Mouse (Mus musculus): ENCODE results near the gene Klf16. TPM values are rescaled to one million over a fixed set of nuclear protein-coding genes. Genes with fewer than 3 reads are reported as not detected.

The Klf16 gene
- total RNA-seq, 2 experiments from 2014 or later = 40.1 to 44.3 TPM

GRCm38 (mm10) chr10:80546945-80547344, 30.2 kb downstream of the Klf16 start:
- DNase-seq (ENCODE audit: low spot score in 2 of 2) = no peak

DNA sequence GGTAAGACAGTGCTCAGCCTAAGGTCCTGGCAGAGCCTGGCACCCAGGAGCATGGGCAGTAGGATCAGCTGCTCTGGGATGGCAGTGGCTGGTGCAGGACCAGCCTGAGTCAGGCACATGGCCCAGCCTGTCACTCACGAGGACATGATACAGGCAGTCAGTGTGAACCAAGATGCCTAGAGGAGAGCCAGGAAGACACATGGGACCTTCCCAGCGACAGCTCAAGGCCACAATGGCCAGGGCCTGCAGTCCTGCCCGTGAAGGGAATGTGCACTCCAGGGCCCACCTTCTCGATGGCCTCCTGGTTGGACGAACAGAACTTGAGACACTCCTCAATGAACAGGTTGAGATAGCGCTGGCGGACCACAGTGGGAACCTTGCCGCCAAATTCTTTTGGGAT, 31.5 kb downstream of the Klf16 start:
- no peak for DNase-seq (ENCODE audit: low spot score in 2 of 2)

DNA sequence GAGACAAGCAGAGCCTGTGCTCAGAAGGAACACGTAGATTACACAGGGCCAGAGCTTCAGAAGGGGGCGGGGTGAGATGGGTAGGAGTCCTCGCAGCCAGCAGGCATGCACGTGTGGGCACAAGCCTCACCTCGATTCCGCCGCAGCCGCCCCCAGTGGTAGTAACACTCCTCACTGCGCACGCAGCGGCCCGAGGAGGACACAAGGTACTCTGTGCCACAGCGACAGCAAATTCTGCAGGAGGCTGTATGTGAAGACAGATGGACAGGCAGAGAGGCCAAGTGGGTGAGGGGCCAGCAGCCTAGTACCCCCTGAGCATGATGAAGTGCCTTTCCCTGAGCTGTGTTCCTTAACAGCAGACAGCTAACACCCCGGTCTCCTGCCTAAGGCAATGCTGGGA, 33.2 kb downstream of the Klf16 start:
- no peak for DNase-seq (ENCODE audit: low spot score in 2 of 2)

GRCm38 (mm10) chr10:80539493-80539892, 37.6 kb downstream of the Klf16 start:
- DNase-seq (ENCODE audit: low spot score in 2 of 2) = no peak

DNA sequence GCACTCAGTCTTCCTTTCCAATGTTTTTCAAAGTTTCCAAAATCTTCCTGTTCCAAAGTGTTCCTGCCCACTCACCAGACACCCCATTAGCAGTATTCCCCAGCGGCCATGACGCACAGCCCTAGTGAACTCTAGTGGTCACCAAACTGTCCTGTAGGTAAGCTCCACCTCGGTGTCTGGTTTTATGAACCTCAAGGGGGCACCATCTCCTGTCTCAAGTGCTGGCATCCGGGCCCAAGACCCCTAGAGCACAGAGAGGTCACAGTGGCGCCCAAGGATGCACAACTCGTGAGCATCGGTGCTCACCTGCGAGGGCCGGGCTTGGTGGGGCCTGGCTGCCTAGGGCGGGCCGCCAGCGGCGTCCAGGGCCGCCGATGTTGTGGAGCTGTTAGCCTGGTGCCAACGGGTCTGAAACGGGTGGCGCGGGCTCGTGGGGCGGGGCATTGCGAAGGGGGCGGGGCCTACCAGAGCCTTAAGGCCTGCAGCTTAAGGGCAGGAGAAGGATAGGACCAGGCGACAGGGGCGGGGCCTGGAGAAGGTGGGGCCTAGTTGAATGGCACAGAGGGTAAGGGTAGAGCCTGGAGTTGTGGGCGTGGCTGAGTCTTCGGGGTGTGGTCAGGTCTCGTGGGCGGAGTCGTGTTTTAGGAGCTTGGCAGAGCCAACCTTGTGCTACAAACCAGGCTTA, 38.3 kb downstream of the Klf16 start, which contains the start of gene Atp8b3:
Gene Atp8b3, minus strand, starts transcription at position 415 of the 685 bp plus-strand sequence.
- DNase-seq (ENCODE audit: low spot score in 2 of 2) = no peak

GRCm38 (mm10) chr10:80538180-80538579, 38.9 kb downstream of the Klf16 start:
- no peak for DNase-seq (ENCODE audit: low spot score in 2 of 2)

GRCm38 (mm10) chr10:80535711-80536110, 41.4 kb downstream of the Klf16 start:
- DNase-seq (ENCODE audit: low spot score in 2 of 2) = no peak

DNA sequence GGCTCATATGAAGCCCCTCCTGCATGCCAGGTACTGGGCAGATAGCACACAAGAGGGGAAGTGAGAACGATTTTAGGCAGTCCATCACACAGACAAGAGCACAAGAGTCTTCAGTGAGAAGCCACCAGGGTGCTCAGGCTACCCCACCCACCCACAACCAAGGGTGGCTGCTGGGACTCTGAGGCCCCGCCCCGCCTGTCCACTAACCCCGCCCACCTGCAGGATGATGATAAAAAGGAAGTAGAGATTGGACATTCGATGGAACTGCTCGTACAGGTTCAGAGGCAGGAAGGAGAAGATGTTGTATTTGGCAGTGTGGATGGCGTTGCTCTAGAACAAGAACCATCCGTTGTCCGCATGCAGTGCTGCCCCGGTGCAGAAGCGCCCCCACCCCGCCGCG, 42.0 kb downstream of the Klf16 start:
- no peak for DNase-seq (ENCODE audit: low spot score in 2 of 2)

- DNase-seq (ENCODE audit: low spot score in 2 of 2) = no peak
Measured at GRCm38 (mm10) chr10:80533704-80534103, 43.4 kb downstream of the Klf16 start.

GRCm38 (mm10) chr10:80532783-80533182, 44.3 kb downstream of the Klf16 start:
- no peak for DNase-seq (ENCODE audit: low spot score in 2 of 2)

- DNase-seq (ENCODE audit: low spot score in 2 of 2) = no peak
Measured at GRCm38 (mm10) chr10:80526172-80526571, 50.9 kb downstream of the Klf16 start.

DNA sequence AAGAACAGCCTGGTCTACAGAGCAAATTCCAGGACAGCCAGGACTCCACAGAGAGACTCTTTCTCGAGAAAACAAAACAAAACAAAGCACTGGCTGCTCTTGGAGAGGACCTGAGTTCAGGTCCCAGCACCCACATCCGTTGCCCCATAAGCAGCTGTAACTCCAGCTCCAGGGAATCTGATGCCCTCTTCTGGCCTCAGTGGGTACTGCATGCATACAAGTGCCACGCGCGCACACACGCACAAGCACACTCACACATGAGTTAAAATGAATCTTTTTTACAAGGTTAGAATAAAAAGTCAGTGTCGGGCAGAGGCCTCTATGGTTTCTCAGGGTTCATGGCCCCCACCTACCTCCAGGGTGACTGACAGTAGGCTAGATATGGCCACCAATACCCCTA, 53.8 kb downstream of the Klf16 start:
- DNase-seq (ENCODE audit: low spot score in 2 of 2) = no peak

GRCm38 (mm10) chr10:80519287-80519686, 57.8 kb downstream of the Klf16 start:
- no peak for DNase-seq (ENCODE audit: low spot score in 2 of 2)

Small RNAs within 50 kb of the gene (microRNA-seq; reads per million reads assigned to microRNA genes)
- 2.0 to 2.7 reads per million in 2 experiments for gene Mir6912

Other genes with a start within 250 kb of the Klf16 start
- 1 to 10 TPM; 3.2 to 4.4 TPM for gene Pcsk4, start 247.8 kb downstream of the Klf16 start, total RNA-seq (2021)
- gene Reep6, start 247.4 kb downstream of the Klf16 start, total RNA-seq (2021) = 10 to 100 TPM; 10.1 to 10.6 TPM
- gene Adamtsl5, start 228.9 kb downstream of the Klf16 start, total RNA-seq (2021) = 1 to 10 TPM; 2.0 to 2.8 TPM
- 1 to 10 TPM; 3.2 to 3.4 TPM for gene Plk5, start 220.9 kb downstream of the Klf16 start, total RNA-seq (2021)
- gene Mex3d, start 189.7 kb downstream of the Klf16 start, total RNA-seq (2021) = 10 to 100 TPM; 20.3 to 24.2 TPM
- gene Mbd3, start 177.8 kb downstream of the Klf16 start, total RNA-seq (2021) = 100 to 1,000 TPM; 121 to 131 TPM
- 100 to 1,000 TPM; 620 to 655 TPM for gene Uqcr11, start 170.5 kb downstream of the Klf16 start, total RNA-seq (2021)
- gene Tcf3, start 143.7 kb downstream of the Klf16 start, total RNA-seq (2021) = 10 to 100 TPM; 33.3 to 35.0 TPM
- gene Onecut3, start 82.5 kb downstream of the Klf16 start, total RNA-seq (2021) = not detected
- gene Atp8b3, start 38.2 kb downstream of the Klf16 start, total RNA-seq (2021) = under 1 TPM; 0.21 TPM
- 10 to 100 TPM; 47.0 to 50.5 TPM for gene Rexo1, start 15.8 kb downstream of the Klf16 start, total RNA-seq (2021)
- gene Abhd17a, start 13.0 kb upstream of the Klf16 start, total RNA-seq (2021) = 100 to 1,000 TPM; 189 to 197 TPM
- gene Scamp4, start 25.6 kb upstream of the Klf16 start, total RNA-seq (2021) = 10 to 100 TPM; 38.5 to 40.7 TPM
- gene Adat3, start 25.6 kb upstream of the Klf16 start, total RNA-seq (2021) = 1 to 10 TPM; 2.3 to 2.8 TPM
- gene Gm49322, start 28.7 kb upstream of the Klf16 start, total RNA-seq (2021) = 1 to 10 TPM; 2.5 to 2.8 TPM
- gene Csnk1g2, start 45.5 kb upstream of the Klf16 start, total RNA-seq (2021) = 100 to 1,000 TPM; 176 to 180 TPM
- gene Btbd2, start 79.8 kb upstream of the Klf16 start, total RNA-seq (2021) = 10 to 100 TPM; 90.2 to 94.4 TPM
- 10 to 100 TPM; 50.5 to 51.5 TPM for gene Mknk2, start 100.8 kb upstream of the Klf16 start, total RNA-seq (2021)
- 10 to 100 TPM; 16.1 to 19.0 TPM for gene Mob3a, start 124.7 kb upstream of the Klf16 start, total RNA-seq (2021)
- 10 to 100 TPM; 44.8 to 54.7 TPM for gene Izumo4, start 124.9 kb upstream of the Klf16 start, total RNA-seq (2021)
- gene Ap3d1, start 164.9 kb upstream of the Klf16 start, total RNA-seq (2021) = 100 to 1,000 TPM; 137 to 144 TPM
- 10 to 100 TPM; 60.6 to 62.2 TPM for gene Dot1l, start 177.9 kb upstream of the Klf16 start, total RNA-seq (2021)
- gene Sf3a2, start 220.9 kb upstream of the Klf16 start, total RNA-seq (2021) = 10 to 100 TPM; 41.0 to 45.9 TPM
- 10 to 100 TPM; 57.1 to 57.8 TPM for gene Plekhj1, start 221.3 kb upstream of the Klf16 start, total RNA-seq (2021)
- 1 to 10 TPM; 2.4 to 2.9 TPM for gene Amh, start 227.9 kb upstream of the Klf16 start, total RNA-seq (2021)
- 1 to 10 TPM; 2.1 to 2.6 TPM for gene Jsrp1, start 236.2 kb upstream of the Klf16 start, total RNA-seq (2021)
- gene Oaz1, start 249.3 kb upstream of the Klf16 start, total RNA-seq (2021) = 100 to 1,000 TPM; 429 to 450 TPM

All from layer of hippocampus, postnatal 14 days (tissue).